Mouse (Mus musculus): ENCODE results near the gene Fchsd2. TPM values are rescaled to one million over a fixed set of nuclear protein-coding genes. Genes with fewer than 3 reads are reported as not detected.

Fchsd2 gene
- polyA plus RNA-seq, 1 experiment, result 0.02 TPM

DNA sequence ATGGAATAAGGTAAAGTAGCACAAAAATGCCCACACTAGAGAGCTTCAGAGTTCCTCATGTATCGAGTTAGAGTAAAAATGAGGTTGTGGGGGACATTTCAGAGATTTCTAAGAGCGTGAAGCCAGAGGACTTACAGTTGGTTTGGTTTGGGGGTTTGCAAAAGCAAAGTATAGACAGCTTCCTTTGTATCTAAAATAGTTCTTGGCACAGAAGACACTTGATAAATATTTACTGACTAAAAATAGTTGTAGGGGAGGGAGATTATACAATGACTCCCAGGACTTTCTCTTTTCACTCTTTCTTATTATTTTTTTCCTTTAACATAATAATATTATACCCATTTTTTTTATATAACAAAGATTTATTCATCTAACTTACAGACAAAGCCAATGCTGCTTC lies 86.1 kb downstream of the Fchsd2 start:
- Histone ChIP-seq H3K4me3 (replicated peaks) (no peak overlapping the region), H3K9me3 (ENCODE audit: control insufficient read depth, low read length) (no peaks in the 10 kb centered on the region), H3K36me3 (ENCODE audit: control insufficient read depth) (no peaks in the 10 kb centered on the region), H3K4me1 (ENCODE audit: control insufficient read depth) (no peaks in the 10 kb centered on the region), H3K27me3 (ENCODE audit: control insufficient read depth) (no peaks in the 10 kb centered on the region)
- TF ChIP-seq TAL1 (IDR thresholded peaks at IDR 0.05; ENCODE audit: low read length) (no peak), GATA1 (IDR thresholded peaks at IDR 0.05; ENCODE audit: low read length) (no peak)

DNA sequence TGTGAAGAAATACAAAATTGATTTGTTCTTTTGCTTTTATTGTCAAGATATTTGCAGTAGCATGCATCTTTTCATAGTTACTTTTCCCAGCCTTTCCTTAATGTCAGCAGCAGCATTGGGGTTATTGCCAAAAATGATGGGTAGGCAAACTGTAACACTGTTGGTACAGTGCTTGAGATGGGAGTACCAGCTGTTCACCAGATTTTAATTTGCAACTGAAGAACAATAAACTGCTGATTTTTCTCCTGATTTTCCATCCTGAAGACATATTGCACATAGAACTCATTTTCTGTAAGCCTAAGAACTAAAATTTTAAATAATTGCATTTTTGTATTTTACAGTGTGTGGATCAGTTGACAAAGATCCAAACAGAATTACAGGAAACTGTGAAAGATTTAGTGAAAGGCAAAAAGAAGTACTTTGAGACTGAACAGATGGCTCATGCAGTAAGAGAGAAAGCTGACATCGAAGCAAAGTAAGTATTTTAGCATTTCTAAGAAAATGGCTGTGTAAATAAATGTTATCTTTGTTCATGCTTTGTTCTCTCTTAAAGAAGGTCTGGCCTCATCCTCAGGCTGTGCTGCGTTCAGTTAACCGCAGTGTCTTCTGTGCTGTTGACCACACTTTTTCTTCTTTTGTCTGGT lies 98.8 kb downstream of the Fchsd2 start:
- H3K27me3 ChIP-seq (ENCODE audit: control insufficient read depth), result no peaks in the 10 kb centered on the region
- H3K4me1 ChIP-seq (ENCODE audit: control insufficient read depth), result no peaks in the 10 kb centered on the region
- TF ChIP-seq TAL1 (IDR thresholded peaks at IDR 0.05; ENCODE audit: low read length) (no peak), GATA1 (IDR thresholded peaks at IDR 0.05; ENCODE audit: low read length) (no peak)
- no peak overlapping the region for H3K4me3 ChIP-seq (replicated peaks)
- H3K36me3 ChIP-seq (ENCODE audit: control insufficient read depth), result no peaks in the 10 kb centered on the region
- H3K9me3 ChIP-seq (ENCODE audit: control insufficient read depth, low read length), result no peaks in the 10 kb centered on the region

DNA sequence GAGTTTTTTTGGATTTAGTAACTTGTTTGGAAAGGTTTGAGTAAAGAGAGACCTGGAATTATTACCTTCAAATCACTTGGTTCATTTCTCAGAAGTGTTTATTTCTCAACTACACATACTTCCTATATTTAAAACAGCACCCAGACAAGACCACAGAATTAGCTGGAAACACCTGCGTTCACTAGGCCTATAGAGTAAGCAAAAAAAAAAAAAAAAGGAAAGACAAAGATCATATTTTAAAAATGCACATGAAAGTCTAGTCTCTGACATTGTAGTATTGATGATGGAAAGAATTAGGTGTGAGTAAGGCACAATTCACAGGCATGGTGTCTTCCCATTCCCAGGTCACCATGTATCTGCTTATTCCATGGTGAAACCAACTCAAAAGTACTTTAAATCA lies 118.2 kb downstream of the Fchsd2 start:
- Histone ChIP-seq H3K4me3 (replicated peaks) (no peak overlapping the region), H3K36me3 (ENCODE audit: control insufficient read depth) (no peaks in the 10 kb centered on the region), H3K4me1 (ENCODE audit: control insufficient read depth) (no peaks in the 10 kb centered on the region), H3K27me3 (ENCODE audit: control insufficient read depth) (no peaks in the 10 kb centered on the region), H3K9me3 (ENCODE audit: control insufficient read depth, low read length) (no peaks in the 10 kb centered on the region)
- TF ChIP-seq TAL1 (IDR thresholded peaks at IDR 0.05; ENCODE audit: low read length) (no peak), GATA1 (IDR thresholded peaks at IDR 0.05; ENCODE audit: low read length) (no peak)

DNA sequence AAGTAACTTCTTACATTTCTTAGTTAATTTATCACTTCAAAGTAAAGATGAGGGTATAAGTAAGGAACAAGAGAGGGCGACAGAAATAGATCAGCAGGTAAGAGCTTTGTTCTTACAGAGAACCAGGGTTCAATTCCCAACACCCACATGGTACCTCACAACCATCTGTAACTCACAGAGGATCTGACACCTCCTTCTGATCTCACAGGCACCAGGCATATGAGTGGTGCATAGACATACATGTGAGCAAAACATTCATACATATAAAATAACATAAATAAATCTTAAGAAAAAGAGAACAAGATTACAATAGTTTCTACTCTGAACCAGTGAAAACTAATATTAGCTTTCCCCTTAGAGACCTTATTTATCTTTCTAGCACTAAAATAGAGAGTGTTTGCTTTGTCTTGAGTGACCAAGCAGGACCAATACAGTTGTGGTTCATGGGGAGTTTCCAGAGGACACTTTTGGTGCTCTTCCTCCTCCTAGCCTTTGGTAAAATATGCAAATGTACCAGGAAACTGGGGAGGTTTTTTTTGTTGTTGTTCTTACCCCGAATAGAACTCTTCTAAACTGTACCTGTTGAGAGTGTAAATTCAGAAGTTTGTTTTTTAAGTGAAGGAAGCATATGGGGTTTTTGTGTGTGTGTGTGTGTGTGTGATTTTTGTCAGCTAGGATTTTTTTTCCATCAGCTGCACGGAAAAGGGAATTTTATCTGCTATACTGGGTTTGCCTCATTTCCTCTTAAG lies 121.0 kb downstream of the Fchsd2 start:
- TF ChIP-seq GATA1 (IDR thresholded peaks at IDR 0.05; ENCODE audit: low read length) (no peak), TAL1 (IDR thresholded peaks at IDR 0.05; ENCODE audit: low read length) (no peak)
- no peaks in the 10 kb centered on the region for H3K36me3 ChIP-seq (ENCODE audit: control insufficient read depth)
- no peaks in the 10 kb centered on the region for H3K4me1 ChIP-seq (ENCODE audit: control insufficient read depth)
- no peak overlapping the region for H3K4me3 ChIP-seq (replicated peaks)
- no peaks in the 10 kb centered on the region for H3K27me3 ChIP-seq (ENCODE audit: control insufficient read depth)
- no peaks in the 10 kb centered on the region for H3K9me3 ChIP-seq (ENCODE audit: control insufficient read depth, low read length)

DNA sequence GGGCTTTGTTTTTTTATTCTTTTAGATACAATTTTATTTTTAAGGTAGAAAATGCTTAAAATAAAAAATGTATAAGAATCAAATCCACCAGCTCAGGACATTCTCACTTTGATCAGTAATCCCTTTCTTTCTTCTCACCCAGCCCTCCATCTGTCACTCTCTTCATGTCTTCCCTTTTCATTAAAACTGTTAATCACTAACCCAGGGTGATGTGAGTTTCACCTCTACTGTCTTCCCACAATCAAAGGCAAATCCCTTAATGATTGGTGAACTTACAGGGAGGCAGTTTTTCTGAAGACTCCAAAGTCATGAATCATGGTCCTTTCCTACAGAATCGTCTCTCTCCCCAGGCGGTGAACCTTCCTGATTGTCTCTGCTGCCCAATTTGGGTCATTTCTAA lies 124.1 kb downstream of the Fchsd2 start:
- Histone ChIP-seq H3K4me1 (ENCODE audit: control insufficient read depth) (no peaks in the 10 kb centered on the region), H3K9me3 (ENCODE audit: control insufficient read depth, low read length) (no peaks in the 10 kb centered on the region), H3K27me3 (ENCODE audit: control insufficient read depth) (no peaks in the 10 kb centered on the region), H3K4me3 (replicated peaks) (no peak overlapping the region), H3K36me3 (ENCODE audit: control insufficient read depth) (no peaks in the 10 kb centered on the region)
- no peak for TF ChIP-seq TAL1 (IDR thresholded peaks at IDR 0.05; ENCODE audit: low read length)
- no peak for TF ChIP-seq GATA1 (IDR thresholded peaks at IDR 0.05; ENCODE audit: low read length)

DNA sequence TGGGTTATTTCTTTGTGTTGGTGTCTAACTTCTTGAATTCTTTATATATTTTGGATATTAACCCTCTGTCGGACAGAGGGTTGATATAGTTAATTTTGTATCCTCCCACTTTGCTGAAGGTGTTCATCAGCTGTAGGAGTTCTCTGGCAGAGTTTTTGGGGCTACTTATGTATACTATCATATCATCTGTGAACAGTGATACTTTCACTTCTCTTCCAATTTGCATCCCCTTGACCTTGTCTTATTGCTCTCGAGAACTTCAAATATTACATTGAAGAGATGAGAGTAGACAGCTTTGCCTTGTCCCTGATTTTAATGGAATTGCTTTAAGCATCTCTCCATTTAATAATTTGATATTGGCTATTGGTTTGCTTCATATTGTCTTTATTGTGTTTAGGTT lies 130.8 kb downstream of the Fchsd2 start:
- no peak overlapping the region for H3K4me3 ChIP-seq (replicated peaks)
- no peak for TF ChIP-seq TAL1 (IDR thresholded peaks at IDR 0.05; ENCODE audit: low read length)
- TF ChIP-seq GATA1 (IDR thresholded peaks at IDR 0.05; ENCODE audit: low read length), result no peak
- no peaks in the 10 kb centered on the region for H3K27me3 ChIP-seq (ENCODE audit: control insufficient read depth)
- H3K9me3 ChIP-seq (ENCODE audit: control insufficient read depth, low read length), result no peaks in the 10 kb centered on the region
- no peaks in the 10 kb centered on the region for H3K36me3 ChIP-seq (ENCODE audit: control insufficient read depth)
- no peaks in the 10 kb centered on the region for H3K4me1 ChIP-seq (ENCODE audit: control insufficient read depth)

DNA sequence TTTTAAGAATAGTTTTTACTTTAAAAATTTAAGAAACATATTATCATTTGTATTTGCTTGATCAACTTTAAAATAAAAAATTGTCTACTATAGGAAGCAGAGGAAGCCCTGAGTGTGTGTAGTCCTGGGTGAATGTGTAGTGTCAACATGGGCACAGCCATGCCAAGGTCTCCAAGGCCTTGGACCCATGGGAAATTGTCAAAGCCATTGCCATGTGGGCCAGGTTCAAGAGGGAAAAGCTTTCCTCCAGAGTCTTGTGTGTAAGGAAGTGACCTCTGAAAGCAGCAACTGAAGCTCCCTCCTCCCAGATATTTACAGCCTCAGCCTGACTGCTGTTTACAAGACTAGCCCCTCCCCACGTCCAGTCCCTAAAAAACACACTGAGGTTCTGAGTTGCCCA lies 136.7 kb downstream of the Fchsd2 start:
- no peaks in the 10 kb centered on the region for H3K27me3 ChIP-seq (ENCODE audit: control insufficient read depth)
- no peaks in the 10 kb centered on the region for H3K36me3 ChIP-seq (ENCODE audit: control insufficient read depth)
- H3K4me3 ChIP-seq (replicated peaks), result no peak overlapping the region
- H3K4me1 ChIP-seq (ENCODE audit: control insufficient read depth), result no peaks in the 10 kb centered on the region
- no peak for TF ChIP-seq GATA1 (IDR thresholded peaks at IDR 0.05; ENCODE audit: low read length)
- no peak for TF ChIP-seq TAL1 (IDR thresholded peaks at IDR 0.05; ENCODE audit: low read length)
- H3K9me3 ChIP-seq (ENCODE audit: control insufficient read depth, low read length), result no peaks in the 10 kb centered on the region

DNA sequence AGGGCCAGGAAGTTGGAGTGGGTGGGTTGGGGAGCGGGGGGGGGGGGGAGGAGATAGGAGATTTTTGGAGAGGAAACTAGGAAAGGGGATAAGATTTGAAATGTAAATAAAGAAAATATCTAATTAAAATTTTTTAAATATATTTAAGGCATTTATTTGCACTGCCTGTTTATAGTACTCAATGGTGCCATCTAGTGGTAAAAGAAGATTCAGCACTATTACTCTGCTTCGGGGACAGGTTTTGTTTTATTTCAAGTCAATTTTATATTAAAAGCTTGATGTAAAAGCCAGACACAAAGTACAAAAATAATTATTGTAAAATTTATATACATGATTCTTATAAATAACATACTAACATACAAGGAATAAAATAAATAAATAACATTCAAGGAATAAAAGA lies 138.8 kb downstream of the Fchsd2 start:
- H3K4me1 ChIP-seq (ENCODE audit: control insufficient read depth), result no peaks in the 10 kb centered on the region
- no peak overlapping the region for H3K4me3 ChIP-seq (replicated peaks)
- H3K36me3 ChIP-seq (ENCODE audit: control insufficient read depth), result no peaks in the 10 kb centered on the region
- TF ChIP-seq TAL1 (IDR thresholded peaks at IDR 0.05; ENCODE audit: low read length), result no peak
- TF ChIP-seq GATA1 (IDR thresholded peaks at IDR 0.05; ENCODE audit: low read length), result no peak
- H3K9me3 ChIP-seq (ENCODE audit: control insufficient read depth, low read length), result no peaks in the 10 kb centered on the region
- no peaks in the 10 kb centered on the region for H3K27me3 ChIP-seq (ENCODE audit: control insufficient read depth)

DNA sequence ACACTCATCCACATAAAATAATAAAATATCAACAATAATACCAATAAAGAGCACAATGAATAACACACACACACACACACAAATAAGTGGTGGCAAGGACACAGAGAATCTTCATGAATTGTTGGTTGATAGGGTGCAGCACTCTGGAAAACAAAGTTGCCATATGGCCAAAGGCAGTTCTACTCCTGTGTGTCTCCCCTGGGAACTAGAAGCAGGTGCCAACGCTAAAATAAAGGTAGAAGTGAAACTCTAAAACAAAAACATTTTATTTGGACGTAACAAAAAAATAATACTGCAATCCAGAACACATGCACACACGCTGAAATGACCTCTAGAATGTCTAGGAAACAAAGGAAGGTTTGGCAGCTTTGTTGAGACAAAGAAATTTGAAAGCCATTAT lies 140.1 kb downstream of the Fchsd2 start:
- no peaks in the 10 kb centered on the region for H3K36me3 ChIP-seq (ENCODE audit: control insufficient read depth)
- no peak overlapping the region for H3K4me3 ChIP-seq (replicated peaks)
- H3K9me3 ChIP-seq (ENCODE audit: control insufficient read depth, low read length), result no peaks in the 10 kb centered on the region
- no peak for TF ChIP-seq TAL1 (IDR thresholded peaks at IDR 0.05; ENCODE audit: low read length)
- no peak for TF ChIP-seq GATA1 (IDR thresholded peaks at IDR 0.05; ENCODE audit: low read length)
- H3K4me1 ChIP-seq (ENCODE audit: control insufficient read depth), result no peaks in the 10 kb centered on the region
- H3K27me3 ChIP-seq (ENCODE audit: control insufficient read depth), result no peaks in the 10 kb centered on the region
